Mouse (Mus musculus): ENCODE measurements at regions not wholly inside any gene's neighbourhood (a gene's known extent, or its start where the extent isn't known, plus 50 kb on each side); places are given as distances from the start of the nearest gene placed in this dataset.

DNA sequence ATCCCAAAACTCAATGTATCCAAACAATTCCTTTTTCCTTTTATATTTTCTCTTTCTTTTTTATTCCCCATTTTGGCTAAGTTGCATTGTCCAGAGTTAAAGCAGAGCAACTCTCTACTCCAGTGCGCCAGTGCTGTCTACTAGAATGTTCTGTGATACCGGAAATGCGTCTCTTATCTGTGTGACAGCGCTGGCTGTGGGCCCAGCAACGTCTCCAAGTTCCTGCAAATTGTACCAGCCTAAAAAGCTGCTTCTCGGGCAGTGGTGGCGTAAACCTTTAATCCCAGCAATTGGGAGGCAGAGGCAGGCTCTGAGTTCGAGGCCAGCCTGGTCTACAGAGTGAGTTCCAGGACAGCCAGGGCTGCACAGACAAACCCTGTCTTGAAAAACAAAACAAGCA is 59.4 kb downstream of the Cox18 start:
- no peak for ATAC-seq
- no peaks in the 10 kb centered on the region for H3K27me3 ChIP-seq (replicated peaks; ENCODE audit: control insufficient read depth, insufficient read depth, low read length)

GRCm38 (mm10) chr5:90163033-90163859 is 60.6 kb downstream of the Cox18 start:
- Histone ChIP-seq H3K4me3 (replicated peaks; ENCODE audit: low read length) (no peak overlapping the region), H3K9me3 (ENCODE audit: control insufficient read depth, low read length) (no peaks in the 10 kb centered on the region), H3K9ac (replicated peaks; ENCODE audit: low read depth, low read length) (no peak overlapping the region), H3K27ac (ENCODE audit: low read length) (no peak overlapping the region), H3K4me2 (ENCODE audit: low read length) (no peak overlapping the region), H3K36me3 (ENCODE audit: control insufficient read depth, insufficient read depth) (no peaks in the 10 kb centered on the region), H3K4me1 (replicated peaks; ENCODE audit: control insufficient read depth, insufficient read depth, low read length) (no peaks in the 10 kb centered on the region), H3K27me3 (replicated peaks; ENCODE audit: control insufficient read depth, insufficient read depth, low read length) (no peaks in the 10 kb centered on the region)
- 88% methylated on average over 18 of the region's 18 CpGs for WGBS
- no peak for ATAC-seq

More for the DNA sequence above, 59.4 kb downstream of the Cox18 start:
- no peak overlapping the region for H3K9ac ChIP-seq (replicated peaks; ENCODE audit: low read depth, low read length)
- no peaks in the 10 kb centered on the region for H3K9me3 ChIP-seq (ENCODE audit: control insufficient read depth, low read length)
- H3K27ac ChIP-seq (ENCODE audit: low read length) = no peak overlapping the region
- H3K4me3 ChIP-seq (replicated peaks; ENCODE audit: low read length) = no peak overlapping the region
- no peaks in the 10 kb centered on the region for H3K4me1 ChIP-seq (replicated peaks; ENCODE audit: control insufficient read depth, insufficient read depth, low read length)
- no peaks in the 10 kb centered on the region for H3K36me3 ChIP-seq (ENCODE audit: control insufficient read depth, insufficient read depth)
- H3K4me2 ChIP-seq (ENCODE audit: low read length) = no peak overlapping the region
- WGBS = 81% methylated on average over 8 of the region's 8 CpGs

GRCm38 (mm10) chr5:90160281-90160680 is 63.5 kb downstream of the Cox18 start:
- Histone ChIP-seq H3K27ac (ENCODE audit: low read length) (no peak overlapping the region), H3K27me3 (replicated peaks; ENCODE audit: control insufficient read depth, insufficient read depth, low read length) (no peaks in the 10 kb centered on the region), H3K9me3 (ENCODE audit: control insufficient read depth, low read length) (no peaks in the 10 kb centered on the region), H3K9ac (replicated peaks; ENCODE audit: low read depth, low read length) (no peak overlapping the region), H3K4me1 (replicated peaks; ENCODE audit: control insufficient read depth, insufficient read depth, low read length) (no peaks in the 10 kb centered on the region), H3K36me3 (ENCODE audit: control insufficient read depth, insufficient read depth) (no peaks in the 10 kb centered on the region), H3K4me3 (replicated peaks; ENCODE audit: low read length) (no peak overlapping the region), H3K4me2 (ENCODE audit: low read length) (no peak overlapping the region)
- 57% methylated on average over 4 of the region's 4 CpGs for WGBS
- no peak for ATAC-seq

- Histone ChIP-seq H3K4me3 (replicated peaks; ENCODE audit: low read length) (no peak overlapping the region), H3K9ac (replicated peaks; ENCODE audit: low read depth, low read length) (no peak overlapping the region), H3K4me2 (ENCODE audit: low read length) (no peak overlapping the region), H3K9me3 (ENCODE audit: control insufficient read depth, low read length) (no peaks in the 10 kb centered on the region; the same call in 1 of the 2 replicates), H3K27ac (ENCODE audit: low read length) (no peak overlapping the region), H3K27me3 (replicated peaks; ENCODE audit: control insufficient read depth, insufficient read depth, low read length) (no peaks in the 10 kb centered on the region), H3K4me1 (replicated peaks; ENCODE audit: control insufficient read depth, insufficient read depth, low read length) (no peaks in the 10 kb centered on the region), H3K36me3 (ENCODE audit: control insufficient read depth, insufficient read depth) (no peaks in the 10 kb centered on the region)
- peak; percentile 55; the same call in 1 of the 2 replicates for ATAC-seq
- 85% methylated on average over 4 of the region's 4 CpGs for WGBS
Observed at GRCm38 (mm10) chr5:90156522-90156921, 67.3 kb downstream of the Cox18 start.

GRCm38 (mm10) chr5:90149611-90150532 is 73.9 kb downstream of the Cox18 start:
- Histone ChIP-seq H3K4me2 (ENCODE audit: low read length) (no peak overlapping the region), H3K9ac (replicated peaks; ENCODE audit: low read depth, low read length) (no peak overlapping the region), H3K27ac (ENCODE audit: low read length) (no peak overlapping the region), H3K4me3 (replicated peaks; ENCODE audit: low read length) (no peak overlapping the region), H3K9me3 (ENCODE audit: control insufficient read depth, low read length) (no peaks in the 10 kb centered on the region; the same call in 1 of the 2 replicates), H3K27me3 (replicated peaks; ENCODE audit: control insufficient read depth, insufficient read depth, low read length) (no peaks in the 10 kb centered on the region), H3K4me1 (replicated peaks; ENCODE audit: control insufficient read depth, insufficient read depth, low read length) (no peaks in the 10 kb centered on the region), H3K36me3 (ENCODE audit: control insufficient read depth, insufficient read depth) (no peaks in the 10 kb centered on the region)
- 71% methylated on average over 22 of the region's 22 CpGs for WGBS
- ATAC-seq = no peak

- Histone ChIP-seq H3K27me3 (replicated peaks; ENCODE audit: control insufficient read depth, insufficient read depth, low read length) (no peaks in the 10 kb centered on the region), H3K4me3 (replicated peaks; ENCODE audit: low read length) (no peak overlapping the region), H3K4me1 (replicated peaks; ENCODE audit: control insufficient read depth, insufficient read depth, low read length) (no peaks in the 10 kb centered on the region), H3K9me3 (ENCODE audit: control insufficient read depth, low read length) (no peaks in the 10 kb centered on the region), H3K27ac (ENCODE audit: low read length) (no peak overlapping the region), H3K4me2 (ENCODE audit: low read length) (no peak overlapping the region), H3K9ac (replicated peaks; ENCODE audit: low read depth, low read length) (no peak overlapping the region), H3K36me3 (ENCODE audit: control insufficient read depth, insufficient read depth) (no peaks in the 10 kb centered on the region)
- WGBS = 84% methylated on average over 7 of the region's 7 CpGs
- no peak for ATAC-seq
Observed at GRCm38 (mm10) chr5:90135971-90136370, 87.8 kb downstream of the Cox18 start.

GRCm38 (mm10) chr5:90107036-90107435 is 116.8 kb downstream of the Cox18 start:
- no peak for ATAC-seq
- Histone ChIP-seq H3K4me2 (ENCODE audit: low read length) (no peak overlapping the region), H3K9ac (replicated peaks; ENCODE audit: low read depth, low read length) (no peak overlapping the region), H3K4me1 (replicated peaks; ENCODE audit: control insufficient read depth, insufficient read depth, low read length) (no peaks in the 10 kb centered on the region), H3K4me3 (replicated peaks; ENCODE audit: low read length) (no peak overlapping the region), H3K27me3 (replicated peaks; ENCODE audit: control insufficient read depth, insufficient read depth, low read length) (no peaks in the 10 kb centered on the region), H3K36me3 (ENCODE audit: control insufficient read depth, insufficient read depth) (no peaks in the 10 kb centered on the region), H3K9me3 (ENCODE audit: control insufficient read depth, low read length) (no peaks in the 10 kb centered on the region), H3K27ac (ENCODE audit: low read length) (no peak overlapping the region)
- 98% methylated on average over 1 of the region's 1 CpGs for WGBS

DNA sequence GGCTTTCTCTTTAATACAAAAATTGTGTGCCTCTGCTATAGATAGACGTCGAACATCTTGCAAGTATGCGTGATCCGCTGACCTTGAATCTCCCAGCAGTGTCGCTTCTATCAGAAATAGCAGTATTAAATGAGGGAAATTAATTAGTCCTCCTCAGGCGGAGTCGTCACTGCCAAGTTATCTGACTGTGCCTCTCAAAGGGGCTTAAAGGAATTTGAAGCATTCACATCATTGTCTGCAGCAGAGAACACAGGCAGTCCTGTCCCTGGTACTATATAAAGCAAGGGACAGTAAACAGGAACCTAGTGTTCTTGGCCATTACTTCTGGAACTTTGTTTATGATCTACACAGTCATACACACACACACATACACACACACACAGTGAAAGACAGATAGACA is 119.1 kb downstream of the Cox18 start:
- Histone ChIP-seq H3K27me3 (replicated peaks; ENCODE audit: control insufficient read depth, insufficient read depth, low read length) (no peaks in the 10 kb centered on the region), H3K36me3 (ENCODE audit: control insufficient read depth, insufficient read depth) (no peaks in the 10 kb centered on the region), H3K9ac (replicated peaks; ENCODE audit: low read depth, low read length) (no peak overlapping the region), H3K4me2 (ENCODE audit: low read length) (no peak overlapping the region), H3K4me1 (replicated peaks; ENCODE audit: control insufficient read depth, insufficient read depth, low read length) (no peaks in the 10 kb centered on the region), H3K4me3 (replicated peaks; ENCODE audit: low read length) (no peak overlapping the region), H3K9me3 (ENCODE audit: control insufficient read depth, low read length) (no peaks in the 10 kb centered on the region), H3K27ac (ENCODE audit: low read length) (no peak overlapping the region)
- ATAC-seq = no peak
- 27% methylated on average over 7 of the region's 7 CpGs for WGBS

GRCm38 (mm10) chr5:90088541-90088940 is 135.3 kb downstream of the Cox18 start:
- Histone ChIP-seq H3K27me3 (replicated peaks; ENCODE audit: control insufficient read depth, insufficient read depth, low read length) (no peaks in the 10 kb centered on the region), H3K9me3 (ENCODE audit: control insufficient read depth, low read length) (no peaks in the 10 kb centered on the region), H3K36me3 (ENCODE audit: control insufficient read depth, insufficient read depth) (no peaks in the 10 kb centered on the region), H3K4me2 (ENCODE audit: low read length) (no peak overlapping the region), H3K4me3 (replicated peaks; ENCODE audit: low read length) (no peak overlapping the region), H3K9ac (replicated peaks; ENCODE audit: low read depth, low read length) (no peak overlapping the region), H3K27ac (ENCODE audit: low read length) (no peak overlapping the region), H3K4me1 (replicated peaks; ENCODE audit: control insufficient read depth, insufficient read depth, low read length) (0 out of 2 replicates have a peak, but pooled peaks cover 2% of the 10 kb centered on the region)
- no peak for ATAC-seq
- WGBS = 56% methylated on average over 7 of the region's 7 CpGs
